Mouse (Mus musculus) spleen, adult 18-20 months (tissue): ENCODE results near the gene Chst15.

Experiments used
- DNase-seq, 2 experiments: peaks; one replicate each; pipeline ENCODE4 v3.0.0; 2022; ENCODE audit warnings: mixed read lengths in 2 of 2

The Chst15 gene

DNA sequence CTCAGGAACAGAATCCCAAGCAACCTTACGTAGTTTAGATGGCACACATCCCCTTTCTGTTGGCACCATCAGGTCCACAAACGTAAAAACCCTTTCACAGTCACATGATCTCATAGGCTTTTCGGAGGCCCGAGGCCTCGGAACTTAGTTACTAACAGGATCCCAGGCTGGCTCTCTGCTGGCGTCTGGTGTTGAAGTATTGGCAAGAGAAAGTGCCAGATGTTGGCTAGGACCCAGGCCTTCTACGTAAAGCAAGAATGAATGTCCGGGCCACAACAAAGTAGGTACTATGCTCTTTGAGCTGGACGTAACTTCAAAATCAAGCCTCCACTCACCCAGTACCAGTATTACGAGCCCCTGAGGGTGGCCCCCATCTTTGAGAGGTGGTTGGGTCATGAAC lies 103.0 kb downstream of the Chst15 start:
- DNase-seq: no peak

DNA sequence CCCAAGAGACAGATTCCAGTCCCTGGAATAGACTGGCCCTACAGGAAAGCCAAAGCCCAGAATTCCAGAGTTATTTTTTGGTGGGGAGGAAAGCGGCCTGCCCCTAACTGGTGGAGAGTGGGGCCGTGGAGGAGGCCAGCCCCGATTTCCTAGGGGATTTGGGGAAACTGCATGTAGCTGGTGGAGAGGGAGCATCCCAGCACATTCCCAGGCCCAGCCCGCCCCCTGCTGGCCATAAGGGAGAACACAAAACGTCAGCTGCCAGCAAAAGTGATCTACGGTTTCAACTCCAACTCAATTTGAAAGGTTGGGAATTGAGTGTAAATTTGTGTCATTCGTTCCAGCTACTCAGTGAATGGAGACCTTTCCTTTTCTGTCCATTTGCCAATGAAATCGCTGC lies 103.6 kb downstream of the Chst15 start:
- peak in 1 of 2 experiments; percentile 41 for DNase-seq

DNA sequence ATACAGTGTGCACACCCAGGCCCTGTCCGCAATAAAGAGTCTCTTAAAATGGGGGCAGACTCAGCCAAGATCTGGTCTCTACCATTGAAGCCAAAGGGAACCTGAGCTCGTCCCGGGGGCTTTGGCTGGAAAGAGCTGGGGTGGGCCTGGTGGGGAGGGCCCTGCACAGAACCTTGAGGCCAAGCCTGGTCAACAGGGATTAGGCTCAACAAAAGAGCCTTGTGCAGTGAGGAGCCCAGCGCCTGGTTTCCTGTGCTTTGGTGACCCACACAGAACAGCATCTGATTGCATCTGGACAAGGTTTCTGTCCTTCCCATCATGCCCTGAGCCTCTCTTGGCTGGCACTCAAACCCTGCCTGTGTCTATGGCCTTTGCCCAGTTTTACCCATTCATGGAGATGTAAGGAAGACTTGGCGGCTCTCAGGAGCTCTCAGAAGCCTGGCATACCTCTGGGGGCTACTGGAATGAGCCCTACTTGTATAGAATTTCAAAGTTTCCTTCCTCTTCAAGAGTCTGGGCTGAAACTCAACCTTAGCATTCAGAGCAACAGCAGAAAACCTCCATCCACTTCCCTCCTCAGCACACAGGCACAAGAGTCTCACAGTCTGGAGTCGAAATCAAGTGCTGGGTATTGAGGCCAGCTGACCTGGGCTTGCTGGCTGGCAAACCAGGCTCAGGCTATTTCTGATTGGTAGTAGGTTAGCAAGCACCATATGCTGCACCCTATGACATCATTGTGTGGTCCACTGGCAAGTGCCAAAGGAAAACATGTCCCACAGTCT lies 104.9 kb downstream of the Chst15 start:
- no peak for DNase-seq

DNA sequence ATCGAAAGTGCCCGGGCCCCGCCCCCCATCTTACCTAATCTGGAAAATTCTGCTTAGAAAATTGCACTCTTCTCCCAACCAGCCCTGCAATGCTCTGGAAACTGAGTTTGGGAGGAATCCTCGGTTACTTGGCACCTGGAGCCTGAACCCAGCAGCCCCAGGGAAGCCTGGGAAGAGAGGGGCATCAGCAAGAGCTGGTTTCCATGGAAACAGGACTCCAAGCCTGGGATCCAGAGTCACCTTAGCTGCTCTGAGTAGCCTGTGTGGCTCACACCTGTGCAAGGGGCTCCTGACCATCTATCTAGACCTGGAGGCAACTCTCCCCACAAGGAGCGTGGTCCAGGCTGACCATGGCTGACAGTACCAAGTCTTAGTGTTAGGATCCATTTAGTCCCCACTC lies 106.4 kb downstream of the Chst15 start:
- no peak for DNase-seq

DNA sequence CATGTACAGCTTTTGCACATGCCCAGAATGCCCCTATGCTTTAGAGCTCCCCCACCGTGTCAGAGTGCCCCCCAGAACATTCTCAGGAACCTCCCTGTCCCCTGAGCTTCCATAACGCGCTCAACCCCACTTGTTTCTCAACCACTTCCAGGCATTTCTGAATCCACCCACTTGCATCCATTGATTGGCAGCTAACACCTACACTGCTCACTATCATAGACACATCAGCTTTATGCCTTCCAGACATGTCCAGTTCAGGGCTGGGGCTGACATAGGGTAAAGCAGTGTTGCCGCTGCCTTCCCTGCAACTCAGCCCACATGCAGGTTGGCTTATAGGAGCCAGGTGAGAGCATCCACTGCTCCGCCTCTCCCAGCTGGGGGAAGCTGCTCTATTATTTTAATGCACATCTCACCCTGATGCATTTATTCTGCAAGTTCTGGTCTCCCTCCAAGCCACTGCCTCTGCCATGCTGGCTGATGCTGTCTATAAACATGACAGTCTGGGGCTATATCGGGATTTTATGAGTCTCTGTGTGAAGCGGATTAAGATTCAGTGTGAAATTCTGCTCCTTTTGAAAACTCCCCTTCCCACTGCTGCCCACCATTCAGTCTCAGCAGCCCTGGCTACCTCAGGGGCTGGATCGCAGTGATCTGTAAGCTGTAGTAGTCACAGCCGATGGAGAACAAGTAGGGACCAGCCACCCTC lies 107.9 kb downstream of the Chst15 start:
- DNase-seq: no peak

DNA sequence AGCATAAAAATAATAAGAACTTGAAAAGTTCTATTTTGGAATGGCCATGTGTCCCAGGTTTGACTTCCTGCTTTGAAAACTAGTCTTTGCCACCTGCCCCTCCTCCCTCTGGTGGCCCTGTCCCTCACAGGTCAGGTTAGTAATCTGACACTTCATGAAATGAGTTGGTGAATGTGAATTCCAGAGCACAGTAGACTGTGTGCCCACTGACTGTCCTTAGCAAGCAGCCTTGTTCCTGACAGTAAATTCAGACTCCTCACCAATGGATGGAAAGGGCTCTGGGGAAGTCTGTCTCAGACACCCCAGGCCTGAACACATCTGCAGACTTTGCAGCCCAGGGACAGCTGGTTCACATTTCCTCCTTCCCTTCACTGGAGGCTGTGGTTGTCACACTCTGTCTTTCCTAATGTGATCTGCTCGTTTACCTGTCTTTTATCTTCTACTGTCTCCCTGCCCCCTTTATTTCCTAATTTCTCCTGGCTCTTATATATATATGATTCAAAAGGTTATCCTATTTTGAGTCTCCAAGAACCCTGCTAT lies 112.9 kb downstream of the Chst15 start:
- DNase-seq: no peak

DNA sequence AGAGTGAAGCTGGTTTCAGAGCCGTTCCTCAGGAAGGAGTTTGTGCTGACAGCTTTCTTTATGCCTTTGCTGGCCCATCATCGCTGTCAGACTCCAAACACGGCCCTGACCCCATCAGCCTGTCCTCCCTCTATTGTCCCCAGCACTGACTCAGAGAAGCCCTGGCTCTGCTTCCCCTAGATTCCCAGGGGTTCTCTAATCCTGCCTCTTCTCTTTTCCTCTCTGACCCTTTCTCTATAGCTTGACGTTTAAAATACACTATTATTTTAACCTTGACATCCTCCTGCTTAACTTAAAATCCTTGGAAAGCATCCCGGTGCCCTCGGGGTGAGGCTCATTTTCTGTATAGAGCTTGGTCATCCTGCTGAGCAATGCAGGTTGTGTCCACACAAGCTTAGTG lies 117.3 kb downstream of the Chst15 start:
- no peak for DNase-seq

DNA sequence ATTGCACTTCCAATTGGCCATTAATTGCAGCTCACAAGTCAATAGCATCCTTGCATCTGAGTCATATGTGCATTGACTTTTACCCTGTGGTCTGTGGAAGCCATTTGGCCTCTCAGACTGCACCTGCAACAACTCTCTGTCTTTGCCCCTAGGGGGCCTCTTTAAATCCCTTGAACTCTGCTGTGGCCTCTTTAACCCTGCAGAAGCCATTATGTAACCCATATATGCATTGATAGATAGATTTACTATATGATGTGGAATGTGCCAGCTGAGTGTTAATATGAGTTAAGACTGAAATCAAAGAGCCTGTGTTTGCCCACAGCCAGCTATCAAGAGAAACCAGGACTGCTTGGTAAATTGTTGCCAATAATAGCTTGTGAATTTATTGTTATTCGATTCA lies 118.2 kb downstream of the Chst15 start:
- DNase-seq: no peak

DNA sequence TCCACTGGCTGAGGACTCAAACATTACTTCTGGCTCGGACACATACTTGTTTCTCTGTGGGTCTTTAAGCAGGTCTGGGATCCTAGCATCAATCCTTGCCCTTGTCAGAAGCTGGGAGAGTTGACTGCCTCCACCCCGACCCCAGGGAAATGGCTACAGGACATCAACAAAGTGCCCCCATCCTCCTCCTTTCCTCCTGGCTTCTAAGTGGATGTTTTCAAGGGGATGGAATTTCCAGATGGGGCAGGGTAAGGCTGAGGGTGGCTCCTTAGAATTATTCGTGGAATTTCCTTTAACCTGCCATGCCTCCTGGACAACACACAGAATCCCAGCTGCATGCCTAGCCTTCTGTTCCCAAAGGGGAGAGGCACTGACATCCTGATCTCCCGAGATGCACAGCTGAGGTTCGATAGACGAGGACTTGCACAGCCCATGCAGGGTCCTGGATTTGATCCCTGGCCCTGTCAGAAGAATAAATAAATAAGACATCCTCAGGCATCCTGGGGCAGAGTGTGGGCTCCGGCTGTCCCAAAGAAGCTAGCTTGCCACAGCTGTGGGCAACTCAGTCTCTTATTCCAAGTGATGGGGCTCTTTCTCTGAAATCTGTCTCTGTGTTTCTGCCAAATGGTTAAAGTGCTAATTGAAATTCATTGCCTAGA lies 119.1 kb downstream of the Chst15 start:
- no peak for DNase-seq

DNA sequence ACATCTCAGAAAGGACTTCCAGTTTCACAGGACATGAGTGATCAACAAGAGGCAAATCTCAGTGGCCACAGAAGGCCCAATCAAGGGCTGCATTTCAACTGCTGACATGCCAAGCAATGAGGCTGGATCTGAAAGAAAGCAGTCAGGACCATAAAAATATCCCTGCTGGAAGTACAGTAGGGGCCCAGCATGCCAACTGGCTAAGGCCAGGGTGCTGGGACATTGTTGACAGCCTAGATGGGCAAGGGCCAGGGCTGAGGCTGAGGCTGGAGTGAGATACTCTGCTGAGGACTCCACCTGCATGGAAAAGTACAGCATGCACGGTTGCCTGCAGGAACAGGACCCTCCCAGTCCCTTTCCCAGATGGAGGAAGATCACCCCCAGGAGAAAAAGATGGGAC lies 120.4 kb downstream of the Chst15 start:
- no peak for DNase-seq

DNA sequence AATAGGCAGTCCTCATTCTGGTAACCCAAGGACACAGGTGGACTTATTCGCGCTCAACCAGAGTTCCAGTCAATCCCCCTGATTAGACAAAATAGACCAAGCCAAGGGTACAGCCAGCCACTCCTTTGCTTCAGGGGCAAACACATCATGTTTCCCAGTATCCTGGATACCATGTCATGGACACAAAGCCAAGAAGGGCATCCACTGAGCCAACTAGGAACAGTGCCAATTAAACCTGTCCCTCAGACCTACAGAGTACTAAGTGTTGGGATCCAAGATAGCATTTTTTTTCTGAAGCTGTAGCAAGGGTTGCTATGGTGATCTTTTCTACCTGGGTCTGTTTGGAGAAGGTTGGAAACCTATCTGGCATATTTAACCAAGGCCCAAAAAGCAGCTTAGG lies 123.4 kb downstream of the Chst15 start:
- no peak for DNase-seq

DNA sequence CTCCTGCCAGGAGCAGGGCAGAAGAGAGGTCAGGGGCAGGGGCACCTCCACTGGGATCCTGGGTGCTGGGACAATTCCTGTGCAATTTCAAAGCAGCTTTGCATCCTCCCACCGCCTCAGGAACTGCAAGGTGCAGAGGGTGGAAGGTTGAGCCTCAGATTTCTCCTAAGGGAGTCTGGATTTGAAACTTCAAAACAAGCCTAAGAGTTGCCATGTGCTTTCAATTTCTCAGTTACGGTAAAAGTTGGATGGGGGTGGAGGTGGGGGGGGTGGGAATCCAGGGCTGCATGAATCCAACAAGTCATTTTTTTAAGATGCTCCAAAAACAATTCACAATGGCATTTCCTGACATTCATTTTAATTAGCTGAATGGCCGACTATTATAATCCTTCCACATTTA lies 129.6 kb downstream of the Chst15 start:
- DNase-seq: no peak
